Mouse (Mus musculus) midbrain, embryonic 16.5 days (tissue): Measurements from ENCODE around the gene Timm23. TPM values are rescaled to one million over a fixed set of nuclear protein-coding genes. Genes with fewer than 3 reads are reported as not detected.
A peak's percentile ranks its signal among the peaks of the same experiment; 100 is the strongest.
"Not testable (repeated sequence)": the region's sequence is repeated elsewhere in the genome, so short reads cannot be mapped to it uniquely, and the experiment has no call there.

Source experiments
- ATAC-seq: fragments of 200-750 bp; cut with Nextera tagmentation; 2 replicates; pipeline ENCODE4 v1.8.0; 2017; ENCODE audit warnings: moderate TSS enrichment
- H3K27ac ChIP-seq: fragments of 300-500 bp; sonication (generic); 2 replicates; pipeline ENCODE4 v1.5.1; 2014; ENCODE audit warnings: mild to moderate bottlenecking, low read length, mixed read lengths
- H3K27me3 ChIP-seq: fragments of 300-500 bp; sonication (generic); 2 replicates; pipeline ENCODE4 v1.6.1; 2014; ENCODE audit warnings: low read depth, low read length, mixed read lengths; ENCODE audit not compliant: control insufficient read depth, insufficient read depth
- H3K36me3 ChIP-seq: fragments of 300-500 bp; sonication (generic); 2 replicates; pipeline ENCODE4 v1.6.1; 2014; ENCODE audit warnings: mild to moderate bottlenecking, low read length, moderate library complexity, mixed read lengths; ENCODE audit not compliant: control insufficient read depth, insufficient read depth
- H3K4me1 ChIP-seq: fragments of 300-500 bp; sonication (generic); 2 replicates; pipeline ENCODE4 v1.6.1; 2014; ENCODE audit warnings: mild to moderate bottlenecking, low read length, mixed read lengths; ENCODE audit not compliant: control insufficient read depth, insufficient read depth
- H3K4me2 ChIP-seq: fragments of 300-500 bp; sonication (generic); 2 replicates; pipeline ENCODE4 v1.6.1; 2014; ENCODE audit warnings: mild to moderate bottlenecking, low read length, mixed read lengths
- H3K4me3 ChIP-seq: fragments of 300-500 bp; sonication (generic); 2 replicates; pipeline ENCODE4 v1.5.1; 2014; ENCODE audit warnings: low read depth, mild to moderate bottlenecking, low read length, moderate library complexity, mixed read lengths
- H3K9ac ChIP-seq: fragments of 300-500 bp; sonication (generic); 2 replicates; pipeline ENCODE4 v1.6.1; 2014; ENCODE audit warnings: low read depth, low read length, mixed read lengths
- H3K9me3 ChIP-seq: fragments of 300-500 bp; sonication (generic); replicated peaks from 2 replicates; pipeline ENCODE4 v1.6.1; 2014; ENCODE audit warnings: mild to moderate bottlenecking, low read length, mixed read lengths; ENCODE audit not compliant: control insufficient read depth, poor library complexity, severe bottlenecking
- WGBS: fragments of 180-500 bp; shearing (Covaris S2); extraction: QIAGEN DNeasy Blood & Tissue Kit; methylation state at CpG from one replicate; pipeline ENCODE4 v1.1.7; 2014; 5-methylcytosine and 5-hydroxymethylcytosine counted together
- polyA plus RNA-seq: library from polyadenylated mRNA; unstranded; fragments of >200 nt; fragmentation: Nextera tagmentation; extraction: Ambion mirVana; gene quantifications from 2 replicates; pipeline ENCODE4 v1.2.1, GENCODE M21; 2015

Gene Timm23
- 205 and 214 TPM in 2 replicates for polyA plus RNA-seq

- WGBS = under 1% methylated on average over 63 of the region's 77 CpGs
- ATAC-seq = peak; percentile 96
- Histone ChIP-seq H3K4me1 (peaks cover 26% of the 10 kb centered on the region), H3K4me3 (peak within 1 kb of the TSS; percentile 81), H3K27ac (peak within 1 kb of the TSS; percentile 75), H3K4me2 (peak within 1 kb of the TSS; percentile 97), H3K27me3 (no peaks in the 10 kb centered on the region), H3K36me3 (peaks cover 13% of the 10 kb centered on the region), H3K9ac (peak within 1 kb of the TSS; percentile 79), H3K9me3 (no peaks in the 10 kb centered on the region)
Observed at GRCm38 (mm10) chr14:32201791-32202451, at the start of gene Timm23, which contains the start of gene Parg. TSS of gene Timm23 (minus strand) at chr14:32201898. TSS of gene Parg (plus strand) at chr14:32201949.

DNA sequence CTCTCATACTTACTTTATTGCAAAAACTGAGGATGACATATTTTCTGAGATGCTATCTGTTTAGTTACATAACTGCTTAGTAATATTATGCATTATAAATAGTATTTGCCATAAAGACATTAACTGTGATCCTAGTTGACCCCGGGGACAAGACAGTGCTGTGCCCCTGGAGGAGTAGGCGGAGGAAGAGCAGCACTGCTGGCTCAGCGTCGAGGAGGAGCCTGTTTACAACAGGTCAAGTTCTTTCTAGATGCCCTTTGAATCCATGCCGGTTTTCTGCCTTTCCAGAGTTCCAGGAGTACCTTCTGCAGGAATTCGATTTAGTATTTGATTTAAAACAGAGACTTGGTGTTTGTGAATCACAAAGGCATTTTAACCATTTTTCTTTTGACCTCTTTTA is 47.9 kb upstream of the Timm23 start:
- Histone ChIP-seq H3K36me3 (no peaks in the 10 kb centered on the region), H3K4me1 (no peaks in the 10 kb centered on the region), H3K4me3 (no peak overlapping the region), H3K27me3 (no peaks in the 10 kb centered on the region), H3K27ac (no peak overlapping the region), H3K9ac (no peak overlapping the region), H3K9me3 (no peaks in the 10 kb centered on the region), H3K4me2 (no peak overlapping the region)
- WGBS = 84% methylated on average over 6 of the region's 6 CpGs
- no peak for ATAC-seq

DNA sequence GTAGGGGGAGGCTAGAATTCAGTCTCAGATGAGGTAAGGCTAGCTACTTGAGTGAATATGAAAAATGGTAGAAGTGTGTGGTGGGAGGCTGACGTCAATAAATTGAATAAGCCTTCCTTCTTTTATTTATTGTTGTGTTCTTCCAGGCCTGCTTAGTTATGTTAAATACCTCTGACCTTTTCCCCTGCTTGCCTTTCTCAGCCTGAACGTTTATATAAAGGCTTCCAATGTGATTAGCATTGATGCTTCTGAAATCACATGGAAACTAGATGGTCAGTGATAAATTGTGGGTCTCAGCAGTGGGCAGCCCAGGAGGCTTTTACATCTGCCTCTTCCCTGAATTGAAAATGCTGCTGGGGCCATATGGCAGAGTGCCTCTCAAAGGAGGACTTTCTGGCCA is 44.3 kb upstream of the Timm23 start:
- Histone ChIP-seq H3K36me3 (no peaks in the 10 kb centered on the region), H3K4me2 (no peak overlapping the region), H3K9ac (no peak overlapping the region), H3K27ac (no peak overlapping the region), H3K27me3 (no peaks in the 10 kb centered on the region), H3K4me3 (no peak overlapping the region), H3K9me3 (no peaks in the 10 kb centered on the region), H3K4me1 (no peaks in the 10 kb centered on the region)
- 15% methylated on average over 2 of the region's 2 CpGs for WGBS
- ATAC-seq = no peak

DNA sequence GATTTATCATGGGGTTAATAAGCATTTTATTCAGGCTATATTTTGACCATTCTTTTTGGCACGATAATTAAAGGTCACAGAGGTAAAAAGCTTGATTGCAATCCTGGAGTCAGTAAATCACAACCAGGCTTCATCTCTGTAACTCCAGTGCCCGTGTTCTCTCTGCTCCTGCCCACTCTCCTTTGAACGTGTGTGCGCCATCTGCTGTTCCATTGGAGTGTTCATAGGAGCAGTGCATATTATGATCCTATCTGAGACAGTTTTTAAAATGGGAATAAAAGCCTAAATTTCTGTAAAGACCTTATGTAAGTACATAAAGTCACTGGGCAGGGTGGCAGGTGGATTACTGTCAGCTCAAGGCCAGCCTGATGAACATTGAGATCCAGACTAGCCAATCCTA is 40.7 kb upstream of the Timm23 start:
- H3K4me3 ChIP-seq = no peak overlapping the region
- no peaks in the 10 kb centered on the region for H3K9me3 ChIP-seq
- 0 out of 2 replicates have a peak, but pooled peaks cover 2% of the 10 kb centered on the region for H3K36me3 ChIP-seq
- H3K9ac ChIP-seq = no peak overlapping the region
- H3K4me2 ChIP-seq = no peak overlapping the region
- no peaks in the 10 kb centered on the region for H3K27me3 ChIP-seq
- no peak overlapping the region for H3K27ac ChIP-seq
- WGBS = 79% methylated on average over 4 of the region's 4 CpGs
- no peaks in the 10 kb centered on the region for H3K4me1 ChIP-seq
- ATAC-seq = no peak

DNA sequence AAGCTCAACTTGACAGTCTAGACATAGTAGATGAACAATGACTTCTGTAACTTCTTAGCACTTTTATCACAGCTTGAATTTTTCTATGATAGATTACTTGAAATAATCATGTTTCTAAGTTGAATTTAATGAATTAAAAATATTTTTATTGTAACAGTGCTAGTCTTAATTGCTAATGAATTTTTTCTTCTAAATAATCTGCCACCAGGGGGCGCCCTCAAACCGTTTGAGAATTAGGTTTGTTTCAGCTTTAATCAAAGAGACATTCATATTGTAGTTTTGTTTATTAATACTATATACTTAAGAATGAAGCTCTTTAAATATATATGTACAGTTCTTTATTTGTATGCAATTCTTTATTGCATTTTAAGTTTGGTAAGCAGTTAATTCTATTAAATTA is 27.3 kb upstream of the Timm23 start:
- no peaks in the 10 kb centered on the region for H3K9me3 ChIP-seq
- no peaks in the 10 kb centered on the region for H3K27me3 ChIP-seq
- no peak overlapping the region for H3K27ac ChIP-seq
- no peaks in the 10 kb centered on the region for H3K36me3 ChIP-seq
- H3K9ac ChIP-seq = no peak overlapping the region
- H3K4me1 ChIP-seq = no peaks in the 10 kb centered on the region
- no peak for ATAC-seq
- WGBS = 0% methylated on average over 2 of the region's 2 CpGs
- no peak overlapping the region for H3K4me2 ChIP-seq
- H3K4me3 ChIP-seq = no peak overlapping the region

DNA sequence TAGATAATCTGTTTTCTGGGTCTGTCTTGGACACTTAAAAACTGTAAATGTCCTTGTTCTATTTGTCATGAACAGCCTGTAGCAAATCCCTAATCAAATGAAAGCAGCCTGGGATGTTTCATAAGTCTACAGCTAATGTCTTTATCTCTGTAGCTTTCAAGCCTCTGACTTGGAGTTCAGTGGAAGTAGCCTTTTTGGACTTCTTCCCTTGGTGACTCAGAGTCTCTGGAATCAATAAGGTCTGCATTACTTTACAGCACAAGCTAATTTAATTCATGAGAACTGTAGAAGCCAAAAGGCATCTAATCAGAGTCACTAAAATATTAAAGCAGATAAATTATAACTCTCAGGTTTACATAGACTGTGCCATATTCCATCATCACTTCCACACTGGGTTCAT is 24.9 kb upstream of the Timm23 start:
- no peaks in the 10 kb centered on the region for H3K4me1 ChIP-seq
- no peaks in the 10 kb centered on the region for H3K36me3 ChIP-seq
- no peak overlapping the region for H3K4me3 ChIP-seq
- H3K9ac ChIP-seq = no peak overlapping the region
- H3K27ac ChIP-seq = no peak overlapping the region
- no peaks in the 10 kb centered on the region for H3K27me3 ChIP-seq
- H3K4me2 ChIP-seq = no peak overlapping the region
- H3K9me3 ChIP-seq = no peaks in the 10 kb centered on the region
- no peak for ATAC-seq

GRCm38 (mm10) chr14:32201354-32201753 is 344 bp downstream of the Timm23 start:
- H3K9ac ChIP-seq = peak overlapping the region; percentile 71
- under 1% methylated on average over 26 of the region's 26 CpGs for WGBS
- no peaks in the 10 kb centered on the region for H3K27me3 ChIP-seq
- peaks cover 26% of the 10 kb centered on the region for H3K4me1 ChIP-seq
- H3K4me3 ChIP-seq = peak overlapping the region; percentile 81
- no peak; the same call in 1 of the 2 replicates for ATAC-seq
- peak overlapping the region; percentile 84 for H3K4me2 ChIP-seq
- no peaks in the 10 kb centered on the region for H3K9me3 ChIP-seq
- no peak overlapping the region for H3K27ac ChIP-seq
- peaks cover 15% of the 10 kb centered on the region for H3K36me3 ChIP-seq

- ATAC-seq, H3K27ac ChIP-seq, H3K4me1 ChIP-seq, H3K4me3 ChIP-seq, H3K4me2 ChIP-seq, H3K9ac ChIP-seq, H3K9me3 ChIP-seq, H3K27me3 ChIP-seq: not testable (repeated sequence)
- WGBS = 85% methylated on average over 5 of the region's 5 CpGs
- H3K36me3 ChIP-seq = peaks cover 23% of the 10 kb centered on the region
Observed at GRCm38 (mm10) chr14:32193557-32193956, 8.1 kb downstream of the Timm23 start.

GRCm38 (mm10) chr14:32192437-32192836 is 9.3 kb downstream of the Timm23 start:
- peaks cover 17% of the 10 kb centered on the region for H3K36me3 ChIP-seq
- H3K27me3 ChIP-seq = no peaks in the 10 kb centered on the region
- H3K4me2 ChIP-seq = no peak overlapping the region
- H3K27ac ChIP-seq = no peak overlapping the region
- no peak overlapping the region for H3K4me3 ChIP-seq
- 37% methylated on average over 3 of the region's 3 CpGs for WGBS
- ATAC-seq = no peak
- H3K9me3 ChIP-seq = no peaks in the 10 kb centered on the region
- no peaks in the 10 kb centered on the region for H3K4me1 ChIP-seq
- H3K9ac ChIP-seq = no peak overlapping the region
